Mouse (Mus musculus) gastrocnemius, postnatal 4 days (tissue): ENCODE results near the gene Pck2. TPM values are rescaled to one million over a fixed set of nuclear protein-coding genes. Genes with fewer than 3 reads are reported as not detected.

Experiments used
- DNase-seq, 2 experiments: peaks; one replicate each; pipeline ENCODE4 v3.0.0; 2021 to 2022; ENCODE audit warnings: low spot score in 2 of 2, mixed read lengths in 2 of 2
- total RNA-seq, 2 experiments: library from RNA; stranded (reverse); gene quantifications; 2 replicates each; pipeline ENCODE4 v1.2.3; 2021

Gene Pck2
- total RNA-seq, 2 experiments from 2014 or later = 21.6 to 21.8 TPM

DNA sequence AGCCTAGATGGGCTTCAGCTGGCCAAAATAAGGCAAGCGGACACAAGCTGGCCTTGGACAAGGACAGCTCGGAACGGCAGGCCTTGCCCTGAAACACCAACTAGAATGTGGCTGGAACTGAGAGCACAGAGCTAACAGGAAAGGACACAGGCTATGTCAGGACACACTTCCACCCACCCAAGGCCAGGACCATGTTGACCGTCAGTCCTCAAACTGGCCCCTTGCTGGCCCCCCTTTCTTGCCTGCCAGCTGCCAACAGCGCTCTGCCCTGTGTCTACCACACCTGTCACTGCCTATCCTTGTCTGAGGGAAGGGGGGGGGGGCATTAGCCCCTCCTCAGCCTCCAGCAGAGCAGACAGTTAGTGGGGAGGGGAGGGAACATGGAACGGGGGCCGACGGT lies 35.2 kb downstream of the Pck2 start, which contains the start of gene Fitm1:
TSS of gene Fitm1 (plus strand) at position 316 of the 400 bp plus-strand sequence.
- peak in 1 of 2 experiments; percentile 45 for DNase-seq

DNA sequence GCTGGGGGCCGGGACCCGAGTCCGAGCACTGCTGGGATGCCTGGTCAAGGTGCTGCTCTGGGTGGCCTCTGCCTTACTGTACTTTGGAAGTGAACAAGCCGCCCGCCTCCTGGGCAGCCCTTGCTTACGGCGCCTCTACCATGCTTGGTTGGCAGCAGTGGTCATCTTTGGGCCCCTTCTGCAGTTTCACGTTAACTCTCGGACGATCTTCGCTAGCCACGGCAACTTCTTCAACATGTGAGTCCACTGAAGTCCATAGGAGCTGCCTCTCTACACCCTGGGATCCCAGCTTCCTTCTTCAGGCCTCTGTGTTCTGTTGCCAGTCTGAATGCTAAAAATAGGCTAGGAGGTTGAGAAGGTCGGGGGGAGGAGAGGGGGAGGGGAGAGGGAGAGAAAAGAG lies 35.6 kb downstream of the Pck2 start:
- no peak for DNase-seq

DNA sequence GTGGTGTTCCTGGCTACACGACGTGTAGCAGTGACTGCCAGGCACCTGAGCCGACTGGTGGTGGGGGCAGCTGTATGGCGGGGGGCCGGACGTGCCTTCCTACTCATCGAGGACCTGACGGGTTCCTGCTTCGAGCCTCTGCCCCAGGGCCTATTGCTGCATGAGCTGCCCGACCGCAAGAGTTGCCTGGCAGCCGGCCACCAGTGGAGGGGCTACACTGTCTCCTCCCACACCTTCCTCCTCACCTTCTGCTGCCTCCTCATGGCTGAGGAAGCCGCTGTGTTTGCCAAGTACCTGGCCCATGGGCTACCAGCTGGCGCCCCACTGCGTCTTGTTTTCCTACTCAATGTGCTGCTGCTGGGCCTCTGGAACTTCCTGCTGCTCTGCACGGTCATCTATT lies 36.3 kb downstream of the Pck2 start:
- no peak for DNase-seq

DNA sequence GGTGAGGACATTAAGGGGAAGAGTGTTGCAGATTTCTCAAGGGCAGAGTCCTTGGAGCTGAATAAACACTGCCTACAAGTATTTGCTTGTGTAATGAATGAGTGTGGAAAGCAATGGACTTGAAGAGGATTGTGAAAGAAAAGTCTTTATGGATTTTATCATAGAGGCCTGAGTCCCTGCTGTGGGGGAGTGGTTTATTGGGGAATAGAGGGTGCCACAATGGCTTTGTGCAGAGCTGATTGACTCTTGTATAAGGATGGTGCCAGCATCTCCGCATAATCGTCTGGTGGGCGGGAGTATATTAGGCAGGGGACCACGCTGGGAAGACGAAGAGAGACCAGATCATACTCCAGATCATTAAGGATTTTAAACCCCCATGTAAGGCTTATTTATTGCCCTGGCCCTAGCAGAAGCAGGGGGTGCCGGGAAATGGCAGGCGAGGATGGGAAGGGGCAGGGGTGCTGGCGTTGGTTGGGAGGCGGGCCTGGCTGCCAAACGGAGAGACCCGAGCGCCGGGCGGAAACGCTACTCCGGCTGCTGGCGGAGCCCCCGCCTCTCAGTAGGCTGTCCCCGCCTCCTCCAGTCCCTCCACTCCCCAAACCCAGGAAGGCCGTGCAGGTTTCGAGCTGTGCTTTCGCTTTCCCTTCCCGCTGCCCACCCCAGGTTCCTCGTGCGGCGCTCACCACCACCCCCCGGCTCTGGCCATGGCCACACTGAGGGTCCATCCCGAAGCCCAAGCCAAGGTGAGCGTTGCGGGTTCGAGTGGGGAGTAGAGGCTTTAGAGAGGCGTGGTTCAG lies 38.0 kb downstream of the Pck2 start, which contains the start of gene Psme1:
TSS of gene Psme1 (plus strand) at position 253 of the 797 bp plus-strand sequence.
- peak; percentile 60 to 78 for DNase-seq

DNA sequence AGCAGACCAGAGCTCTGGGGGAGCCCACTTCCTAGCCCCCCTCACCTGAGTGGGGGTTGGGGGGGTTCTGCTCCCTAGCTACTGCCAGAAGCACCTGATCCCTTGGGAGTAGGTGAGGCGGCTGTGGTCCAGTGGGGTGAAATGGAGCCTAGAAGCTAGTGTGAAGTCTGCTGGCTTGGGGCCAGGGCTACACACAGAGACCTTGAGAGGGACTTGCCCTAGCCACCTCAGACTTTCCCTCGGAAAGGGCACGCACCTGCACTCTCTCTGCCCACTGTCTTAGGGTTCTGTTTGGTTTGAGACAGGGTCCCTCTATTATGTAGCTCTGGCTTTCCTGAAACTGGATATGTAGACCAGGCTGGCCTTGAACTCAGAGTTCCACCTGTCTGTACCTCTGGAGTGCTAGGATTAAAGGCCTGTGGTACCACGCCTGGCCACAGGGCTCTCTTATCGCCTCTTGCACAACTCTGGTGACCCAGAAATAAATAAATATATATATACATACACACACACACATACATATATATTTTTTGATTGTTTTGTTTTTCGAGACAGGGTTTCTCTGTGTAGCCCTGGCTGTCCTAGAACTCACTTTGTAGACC lies 38.7 kb downstream of the Pck2 start:
- peak in 1 of 2 experiments; percentile 56 for DNase-seq

DNA sequence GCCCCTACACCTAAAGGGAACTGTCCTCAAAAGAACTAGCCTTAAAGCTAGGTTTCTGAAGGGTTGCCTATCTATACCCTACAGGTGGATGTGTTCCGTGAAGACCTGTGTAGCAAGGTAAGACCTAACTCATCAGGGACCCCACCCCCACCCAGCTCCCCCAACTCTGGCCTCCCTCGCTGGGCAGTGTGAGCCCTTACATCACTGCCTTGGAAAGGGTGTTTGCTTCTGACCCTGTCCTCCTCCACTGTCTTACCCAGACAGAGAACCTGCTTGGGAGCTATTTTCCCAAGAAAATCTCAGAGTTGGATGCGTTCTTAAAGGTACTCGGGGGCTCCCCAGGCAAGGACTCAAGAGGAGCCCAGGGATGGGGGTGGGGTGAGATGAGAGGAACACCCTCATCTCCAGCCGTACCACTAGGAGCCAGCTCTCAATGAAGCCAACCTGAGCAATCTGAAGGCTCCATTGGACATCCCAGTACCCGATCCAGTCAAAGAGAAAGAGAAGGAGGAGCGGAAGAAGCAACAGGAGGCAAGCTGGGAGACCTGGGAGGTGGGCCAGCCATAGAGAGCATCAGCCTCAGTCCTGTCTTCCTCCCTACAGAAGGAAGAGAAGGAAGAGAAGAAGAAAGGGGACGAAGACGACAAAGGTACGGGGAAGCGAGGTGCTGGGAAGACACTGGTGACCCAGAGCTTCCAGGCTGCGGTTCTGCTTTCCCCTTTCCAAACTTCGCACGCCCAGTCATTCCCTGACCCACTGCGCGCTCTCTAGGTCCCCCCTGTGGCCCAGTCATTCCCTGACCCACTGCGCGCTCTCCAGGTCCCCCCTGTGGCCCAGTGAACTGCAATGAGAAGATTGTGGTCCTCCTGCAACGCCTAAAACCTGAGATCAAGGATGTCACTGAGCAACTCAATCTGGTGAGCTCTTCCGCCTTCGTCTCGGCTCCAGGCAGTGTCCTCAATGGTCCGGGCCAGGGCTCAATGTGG lies 39.7 kb downstream of the Pck2 start:
- no peak for DNase-seq

DNA sequence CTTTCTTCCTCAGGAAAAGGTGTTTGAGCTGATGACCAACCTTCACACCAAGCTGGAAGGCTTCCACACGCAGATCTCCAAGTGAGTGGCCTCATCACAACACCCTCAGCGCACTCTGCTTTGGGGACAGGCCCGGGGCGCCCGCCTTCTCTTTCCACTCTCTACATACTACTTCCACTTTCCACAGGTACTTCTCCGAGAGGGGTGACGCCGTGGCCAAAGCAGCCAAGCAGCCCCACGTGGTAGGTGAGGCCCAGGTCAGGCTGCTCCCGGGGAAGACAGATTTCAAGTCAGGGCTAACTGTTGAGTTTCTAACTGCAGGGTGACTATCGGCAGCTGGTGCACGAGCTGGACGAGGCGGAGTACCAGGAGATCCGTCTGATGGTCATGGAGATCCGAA lies 40.7 kb downstream of the Pck2 start:
- no peak for DNase-seq

DNA sequence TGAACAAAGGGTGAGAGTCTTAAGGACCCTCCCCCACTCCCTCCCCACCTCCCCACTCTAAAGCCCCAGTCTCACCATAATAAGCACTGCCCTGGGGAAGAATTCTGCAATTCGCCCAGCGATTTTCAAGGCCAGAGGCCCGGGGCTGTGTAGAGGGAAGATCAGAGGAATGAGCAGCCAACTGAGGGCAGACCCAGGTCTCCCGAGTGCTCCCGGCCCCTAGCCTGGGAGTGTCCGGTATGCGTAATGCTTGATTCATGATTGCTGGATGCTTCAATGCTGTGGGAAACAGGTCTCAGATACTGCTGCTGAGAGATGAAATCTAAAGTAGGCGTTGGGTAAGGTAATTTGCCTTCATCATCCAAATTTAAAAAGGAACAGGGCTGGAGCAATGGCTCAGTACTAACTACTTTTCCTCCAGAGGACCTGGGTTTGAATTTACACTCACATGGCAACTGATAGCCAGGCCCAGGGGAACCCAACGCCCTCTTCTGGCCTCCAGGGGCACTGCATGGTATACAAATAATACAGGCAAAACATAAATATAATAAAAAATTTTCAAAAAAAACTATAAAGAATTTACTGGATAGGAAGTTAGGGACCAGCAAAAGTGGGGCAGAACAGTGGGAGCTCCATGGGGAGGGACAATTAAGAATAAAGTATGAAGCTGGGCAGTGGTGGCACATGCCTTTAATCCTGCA lies 42.1 kb downstream of the Pck2 start:
- DNase-seq = no peak

DNA sequence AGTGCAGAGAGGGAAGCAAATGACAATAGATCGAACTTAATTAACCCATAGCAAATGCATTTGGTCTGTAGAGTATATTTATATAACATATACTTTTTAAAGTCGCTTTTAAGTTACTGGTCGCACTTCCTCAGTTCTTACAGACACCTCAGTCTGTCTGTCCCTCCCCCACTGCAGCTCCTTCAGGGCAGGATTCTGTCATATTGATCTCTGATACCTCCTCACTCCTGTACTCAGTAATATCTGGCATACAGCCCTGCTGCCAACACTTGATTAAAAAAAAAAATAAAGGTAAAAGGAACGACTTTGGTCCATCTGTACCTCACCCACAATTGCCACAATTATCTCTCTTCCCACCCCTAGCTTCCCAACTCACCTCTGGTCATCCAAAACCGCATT lies 44.2 kb downstream of the Pck2 start:
- no peak for DNase-seq

DNA sequence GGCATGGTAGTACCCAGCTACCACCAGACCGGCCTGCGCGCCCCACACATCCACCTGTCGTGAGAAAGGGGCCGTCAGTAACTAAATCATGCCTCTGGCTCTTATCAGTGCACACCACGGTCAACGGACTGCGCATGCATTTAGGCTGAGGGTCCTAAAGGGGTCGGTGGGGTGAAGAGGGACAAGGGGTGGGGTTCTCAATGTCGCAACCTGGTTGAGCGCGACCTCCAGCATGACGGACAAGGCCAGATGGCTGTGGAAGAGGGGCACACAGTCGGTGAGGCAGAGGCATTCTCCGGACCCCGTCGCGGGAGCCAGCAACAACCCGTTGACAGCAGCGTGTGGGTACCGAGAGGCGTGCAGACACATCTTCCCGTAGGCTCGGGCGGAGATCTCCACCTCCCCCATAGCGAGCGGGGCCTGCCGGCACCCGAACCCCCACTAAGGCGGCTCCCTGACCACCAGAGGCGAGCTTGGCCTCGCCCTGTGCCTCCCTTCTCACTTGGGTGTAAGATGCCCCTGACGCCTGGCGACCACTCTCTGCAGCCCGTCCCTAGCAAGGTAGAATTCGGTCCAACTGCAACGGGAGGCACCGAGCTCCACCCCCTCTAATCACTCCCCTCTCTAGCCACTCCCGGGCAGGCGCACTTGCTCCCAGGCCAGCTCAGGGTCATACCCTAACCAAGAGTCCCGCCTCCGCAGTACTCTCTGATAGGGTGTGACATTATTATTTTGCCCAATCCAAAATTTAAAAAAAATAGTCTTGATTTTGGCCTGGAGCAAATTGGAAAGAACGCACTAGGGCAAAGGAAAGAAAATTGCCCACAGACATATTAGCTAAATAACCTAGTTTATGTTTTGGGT lies 44.9 kb downstream of the Pck2 start, which contains the start of gene Emc9:
TSS of gene Emc9 (minus strand) at position 601 of the 864 bp plus-strand sequence.
- DNase-seq = peak; percentile 52 to 69

DNA sequence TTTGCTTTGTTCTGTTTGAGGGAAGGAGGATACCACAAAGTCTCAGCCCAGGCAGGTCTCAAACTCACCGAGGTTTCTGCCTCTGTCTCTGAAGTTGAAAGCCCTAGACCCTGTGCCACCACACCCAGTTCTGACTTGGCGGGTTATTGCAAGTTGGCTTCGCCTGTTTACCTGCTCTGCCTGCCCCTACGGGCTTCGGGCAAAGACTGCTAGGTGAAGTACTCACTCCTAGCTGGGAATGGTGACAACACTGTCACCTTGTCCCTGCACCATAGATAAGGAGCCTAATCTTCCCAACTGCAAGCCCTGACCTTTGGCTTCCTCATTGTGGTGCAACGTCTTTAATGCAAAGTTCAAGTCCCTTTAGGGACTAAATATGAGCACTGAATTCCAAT lies 45.5 kb downstream of the Pck2 start:
- no peak for DNase-seq

DNA sequence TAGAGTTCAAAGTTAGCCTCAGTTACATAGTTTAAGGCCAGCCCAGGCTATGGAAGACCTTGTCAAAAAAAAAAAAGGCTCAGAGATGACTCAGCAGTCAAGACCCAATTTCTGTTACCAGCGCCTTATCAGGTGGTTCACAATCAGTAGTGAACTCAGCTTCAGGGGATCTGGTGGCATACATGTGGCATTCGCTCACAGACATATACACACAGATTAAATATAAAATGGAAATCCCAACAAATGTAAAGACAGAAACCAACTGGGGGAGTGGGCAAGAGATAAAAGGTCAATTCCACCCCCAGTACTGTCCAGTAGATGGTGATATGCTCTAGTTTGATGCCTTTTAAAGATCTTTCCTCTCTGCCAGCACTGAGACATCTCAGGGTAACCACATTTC lies 46.1 kb downstream of the Pck2 start:
- no peak for DNase-seq

DNA sequence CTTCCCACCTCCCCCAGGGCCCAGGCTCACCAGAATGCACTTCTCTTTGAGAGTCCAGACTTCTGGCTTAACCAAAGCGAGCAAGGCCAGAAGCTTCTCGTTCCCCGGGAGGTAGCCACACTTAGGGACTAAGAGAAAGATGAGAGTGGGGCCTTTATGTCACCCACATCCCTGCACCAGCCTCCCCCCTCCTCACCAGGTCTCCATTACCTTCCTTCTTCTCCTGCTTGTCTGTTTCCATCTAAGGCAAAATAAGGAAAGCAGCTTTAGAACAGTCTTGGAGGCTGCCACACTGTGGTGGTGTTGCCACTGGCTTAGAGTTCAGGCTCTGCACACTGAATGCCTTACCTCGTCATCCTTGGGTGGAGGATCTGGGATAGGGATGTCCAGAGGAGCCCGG lies 49.2 kb downstream of the Pck2 start:
- DNase-seq = no peak

DNA sequence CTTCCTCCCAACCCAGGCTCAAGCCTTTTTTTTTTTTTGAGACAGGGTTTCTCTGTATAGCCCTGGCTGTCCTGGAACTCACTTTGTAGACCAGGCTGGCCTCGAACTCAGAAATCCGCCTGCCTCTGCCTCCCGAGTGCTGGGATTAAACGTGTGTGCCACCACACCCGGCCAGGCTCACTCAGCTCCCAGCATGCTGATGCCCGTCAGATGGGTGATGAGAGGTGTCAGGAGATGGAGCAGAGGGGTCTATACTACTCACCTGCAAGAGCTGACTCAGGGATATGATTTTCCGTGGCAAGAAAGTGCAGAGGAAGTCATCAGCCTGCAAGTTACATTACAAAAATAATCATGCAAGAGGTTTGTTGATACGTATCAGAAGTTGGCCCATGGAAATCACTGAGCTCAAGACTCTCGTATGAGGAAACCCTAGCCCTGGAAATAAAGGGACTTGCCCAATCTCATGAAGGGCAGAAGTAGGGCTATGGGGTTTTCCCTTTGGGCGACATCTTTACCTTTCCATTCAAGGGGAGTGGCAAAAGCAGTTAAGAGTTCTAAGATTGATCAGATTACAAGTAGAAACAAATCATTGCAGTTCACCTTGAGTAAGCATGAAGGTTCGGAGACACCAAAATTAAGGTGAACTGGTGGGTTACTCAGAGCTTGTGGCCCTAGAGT lies 49.8 kb downstream of the Pck2 start:
- no peak for DNase-seq

DNA sequence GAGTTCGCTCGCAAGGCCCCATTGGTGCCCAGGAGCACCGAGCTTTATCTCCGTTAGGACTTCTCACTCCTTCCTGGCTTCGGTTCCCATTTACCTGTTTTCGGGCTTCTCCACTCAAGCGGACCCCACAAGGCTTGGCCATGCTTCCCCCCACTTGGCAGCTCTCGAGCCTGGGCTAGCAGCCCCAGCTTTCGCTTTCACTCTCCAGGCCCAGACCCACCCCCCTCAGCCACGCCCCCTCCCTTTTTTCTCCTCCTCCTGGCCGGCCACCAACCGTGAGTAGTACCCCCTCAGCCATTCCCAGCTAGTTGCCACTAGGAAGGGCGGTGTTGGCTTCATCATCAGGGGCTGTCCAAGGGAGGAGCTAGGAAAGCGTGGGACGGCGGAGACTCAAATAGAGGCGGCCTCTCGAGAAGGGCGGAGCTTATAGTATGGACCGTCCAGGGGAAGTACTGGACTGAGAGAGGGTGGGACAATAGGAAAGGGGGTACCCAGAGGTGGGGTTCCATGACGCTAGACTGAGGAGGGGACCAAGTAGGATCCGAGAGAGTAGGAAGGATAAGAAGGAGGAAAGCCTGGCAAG lies 50.8 kb downstream of the Pck2 start, which contains the start of gene Psme2:
TSS of gene Psme2 (minus strand) at position 366 of the 583 bp plus-strand sequence.
- peak; percentile 81 to 92 for DNase-seq

DNA sequence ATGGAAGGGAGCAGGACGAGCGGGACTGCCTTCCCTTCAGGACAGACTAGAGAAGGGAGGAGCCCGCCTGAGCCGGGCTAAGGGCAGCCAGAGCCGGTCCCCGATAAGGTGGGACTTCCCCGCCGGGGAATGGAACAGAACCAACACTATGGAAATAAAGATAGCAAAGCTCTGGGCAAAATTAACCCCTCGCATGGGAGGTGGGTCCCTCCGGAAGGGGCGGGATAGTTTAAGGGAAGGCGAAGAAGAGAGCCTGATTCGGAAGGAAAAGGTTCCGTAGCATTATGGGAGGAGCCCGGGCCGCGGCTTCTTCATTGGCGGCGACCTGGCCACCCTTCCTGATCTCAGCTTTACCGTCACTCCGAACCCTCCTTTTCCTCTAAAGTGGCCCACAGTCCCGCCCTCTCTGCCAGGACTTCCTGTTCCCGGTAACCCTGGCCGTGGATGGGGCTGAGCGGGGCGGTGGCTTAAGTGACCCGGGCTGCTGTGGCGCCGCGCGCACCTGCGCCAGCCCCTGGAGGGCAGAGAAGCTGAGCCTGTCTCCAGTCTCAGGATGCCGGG lies 51.3 kb downstream of the Pck2 start, which contains the start of gene Rnf31:
TSS of gene Rnf31 (plus strand) at position 378 of the 561 bp plus-strand sequence.
- peak; percentile 82 to 91 for DNase-seq

DNA sequence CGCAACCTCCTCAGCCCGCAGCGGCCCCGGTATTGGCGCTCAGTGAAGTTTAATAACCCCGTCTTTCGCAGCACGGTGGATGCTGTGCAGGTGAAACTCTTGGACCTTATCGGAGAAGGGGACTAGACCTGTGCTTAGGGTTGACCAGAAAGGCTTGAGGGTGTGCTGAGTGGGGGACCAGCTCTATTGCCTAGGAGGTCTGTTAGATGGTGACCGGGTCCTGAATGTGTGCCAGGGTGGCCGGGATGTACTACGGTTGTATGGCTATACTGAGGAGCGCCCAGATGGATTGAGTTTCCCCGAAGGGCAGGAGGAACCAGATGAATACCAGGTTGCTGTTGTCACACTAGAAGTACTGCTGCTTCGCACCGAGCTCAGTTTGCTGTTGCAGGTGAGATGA lies 52.2 kb downstream of the Pck2 start:
- DNase-seq = no peak

DNA sequence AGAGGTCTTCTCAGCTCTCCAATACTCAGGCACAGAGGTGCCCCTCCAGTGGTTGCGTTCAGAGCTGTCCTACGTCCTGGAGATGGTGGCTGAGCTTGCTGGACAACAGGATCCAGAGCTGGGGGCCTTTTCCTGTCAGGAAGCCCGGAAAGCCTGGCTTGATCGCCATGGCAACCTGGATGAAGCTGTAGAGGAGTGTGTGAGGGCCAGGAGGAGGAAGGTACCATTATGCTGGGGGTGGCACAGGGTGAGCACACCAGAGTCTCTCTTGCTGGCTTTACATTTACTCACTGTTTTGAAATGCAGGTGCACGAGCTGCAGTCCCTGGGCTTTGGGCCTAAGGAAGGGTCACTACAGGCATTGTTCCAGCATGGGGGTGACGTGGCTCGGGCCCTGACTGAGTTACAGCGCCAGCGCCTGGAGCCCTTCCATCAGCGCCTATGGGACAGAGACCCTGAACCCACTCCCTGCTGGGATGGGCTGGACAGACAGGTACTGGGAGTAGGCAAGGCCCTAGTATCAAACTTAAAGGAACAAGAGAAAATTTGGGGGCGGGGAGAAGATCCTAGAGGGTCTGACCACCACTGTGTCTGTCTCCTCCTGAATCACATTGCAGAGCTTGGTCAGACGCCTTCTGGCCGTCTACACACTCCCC lies 56.1 kb downstream of the Pck2 start:
- no peak for DNase-seq
